Mouse (Mus musculus) regulatory T cell (primary cell): Measurements from ENCODE around the gene Cmtm8.

ENCODE experiments used
- in situ Hi-C: fragments of 300-600 bp; cut with MboI, MseI; formaldehyde crosslinking; loops from one replicate; pipeline ENCODE4 v1.15.1; 2025; ENCODE audit warnings: high pct_unique_total_duplicates

Gene Cmtm8

DNA sequence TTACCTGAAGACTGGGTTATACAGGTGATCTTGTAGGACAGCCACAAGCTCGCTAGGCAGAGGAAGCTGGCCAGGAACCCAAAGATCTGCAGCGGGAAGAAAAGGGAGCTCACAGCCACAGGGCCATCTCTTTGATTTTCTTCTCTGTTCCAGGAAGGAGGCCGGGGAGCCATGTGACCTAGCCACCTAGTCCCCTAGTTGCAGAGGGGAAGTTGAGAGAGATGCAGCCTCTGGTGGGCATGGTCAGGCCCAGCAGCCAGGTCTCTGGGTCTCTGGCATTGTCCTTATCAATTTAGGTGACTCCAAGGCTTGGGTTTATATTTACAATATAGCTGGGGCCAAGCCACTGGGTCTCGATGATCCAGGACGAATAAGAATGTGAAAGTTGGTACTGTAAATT lies 85.2 kb downstream of the Cmtm8 start:
- in situ Hi-C loops, result loop anchor here (25.0 kb wide), 3 partner anchors 854 to 1604 kb away; no protein-coding TSS in a partner anchor

DNA sequence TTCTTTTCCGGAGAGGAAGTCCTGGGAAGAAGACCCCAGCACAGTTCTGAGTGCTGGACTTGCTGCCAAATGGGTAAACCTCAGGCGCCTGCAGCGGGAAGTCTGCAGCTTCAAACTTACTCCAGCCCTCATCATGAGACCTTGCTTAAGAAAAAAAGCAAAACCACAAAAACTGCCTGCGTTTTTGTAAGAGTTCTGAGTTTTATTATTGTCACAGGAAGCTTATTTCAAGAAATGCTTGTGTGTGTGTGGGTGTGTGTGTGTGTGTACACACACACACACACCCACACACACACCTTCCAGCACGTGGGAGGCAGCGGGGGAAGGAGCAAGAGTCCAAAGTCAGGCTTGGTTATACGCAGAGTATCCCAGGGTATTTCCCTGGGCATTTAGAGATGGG lies 85.7 kb downstream of the Cmtm8 start:
- in situ Hi-C loops, result loop anchor here (25.0 kb wide), 3 partner anchors 854 to 1604 kb away; no protein-coding TSS in a partner anchor

DNA sequence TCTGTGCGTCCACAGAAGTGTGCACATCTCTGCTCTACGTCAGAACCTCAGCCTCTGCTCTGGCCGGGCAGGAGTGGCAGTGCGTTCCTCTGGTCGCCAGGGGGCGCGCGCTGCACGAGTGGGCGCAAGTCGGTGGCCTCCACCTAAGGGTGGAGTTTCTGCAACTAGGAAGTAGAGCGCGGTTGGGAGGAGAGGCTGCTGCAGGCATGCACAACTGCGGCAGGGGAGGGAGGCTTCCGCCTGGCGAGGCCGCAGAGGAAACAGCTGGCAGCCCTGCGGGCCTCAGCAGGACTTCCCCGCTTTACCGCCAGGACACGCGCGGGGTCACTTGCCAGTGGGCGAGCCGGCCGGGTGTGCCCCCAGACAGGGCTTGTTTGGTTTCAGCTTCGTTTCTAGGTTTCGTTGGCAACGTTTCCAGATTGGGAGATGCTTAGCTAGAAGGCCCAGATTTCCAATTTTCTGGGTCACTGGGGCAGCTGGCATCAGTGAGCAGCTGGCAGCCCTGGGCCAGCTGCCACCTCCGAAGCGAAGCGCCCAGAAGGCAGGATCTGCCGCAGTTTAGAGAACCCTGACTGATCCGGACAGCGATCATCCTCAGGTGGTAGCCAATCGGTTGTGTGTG lies 91.0 kb downstream of the Cmtm8 start:
- in situ Hi-C loops, result loop anchor here (25.0 kb wide), 3 partner anchors 859 to 1609 kb away; no protein-coding TSS in a partner anchor

DNA sequence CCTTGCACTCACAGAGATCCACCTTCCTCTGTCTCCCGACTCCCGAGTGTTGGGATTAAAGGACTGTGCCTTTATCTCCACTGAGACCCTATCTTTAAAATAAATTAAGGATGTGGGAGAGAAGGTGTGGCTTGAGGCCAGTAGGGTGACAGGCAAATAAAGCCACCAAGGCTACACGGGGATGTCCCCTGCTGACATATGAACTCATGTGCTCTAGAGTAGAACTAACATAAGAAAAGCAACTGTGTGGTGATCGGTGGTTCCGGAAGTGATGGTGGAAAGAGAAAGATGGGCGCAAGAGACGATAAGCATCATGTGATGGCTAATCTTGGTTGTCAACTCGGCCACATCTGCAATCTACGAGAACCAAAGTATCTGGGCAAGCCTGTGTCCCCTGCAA lies 91.6 kb downstream of the Cmtm8 start:
- in situ Hi-C loops, result loop anchor here (25.0 kb wide), 3 partner anchors 860 to 1610 kb away; no protein-coding TSS in a partner anchor

DNA sequence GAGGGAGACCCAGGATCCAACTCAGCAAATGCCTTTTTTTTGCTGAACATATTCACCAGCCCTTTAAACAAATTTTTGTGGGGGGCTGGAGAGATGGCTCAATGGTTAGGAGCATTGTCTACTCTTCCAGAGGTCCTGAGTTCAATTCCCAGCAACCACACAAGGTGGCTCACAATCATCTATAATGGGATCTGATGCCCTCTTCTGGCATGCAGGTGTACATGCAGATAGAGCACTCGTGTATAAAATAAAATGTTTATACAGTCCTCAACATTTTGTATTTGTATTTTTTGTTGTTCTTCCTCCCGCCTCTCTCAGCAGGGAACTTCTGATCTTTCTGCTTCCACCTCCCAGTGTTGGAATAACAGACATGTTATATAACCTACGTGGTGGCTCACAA lies 92.4 kb downstream of the Cmtm8 start:
- in situ Hi-C loops, result loop anchor here (25.0 kb wide), 3 partner anchors 861 to 1611 kb away; no protein-coding TSS in a partner anchor

DNA sequence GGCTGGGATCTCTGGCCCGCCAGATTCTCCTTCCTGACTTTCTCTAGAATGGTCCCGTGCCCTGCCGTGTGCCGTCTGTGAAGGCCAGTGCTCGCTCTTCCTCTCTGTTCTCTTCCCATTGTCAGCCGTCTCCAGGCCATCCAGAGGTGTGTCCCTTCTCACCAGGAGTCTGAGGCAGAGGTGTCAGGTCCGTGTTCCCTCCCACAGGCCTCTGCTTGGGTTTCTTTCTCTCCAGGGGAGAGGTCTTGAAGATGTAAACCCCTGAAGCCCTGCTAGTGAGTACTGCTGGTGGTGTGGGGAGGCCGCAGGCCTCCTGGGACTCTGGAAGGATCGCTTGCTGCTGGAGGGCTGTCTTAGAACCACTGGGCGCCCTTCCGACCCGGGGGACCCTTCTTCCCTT lies 96.5 kb downstream of the Cmtm8 start:
- in situ Hi-C loops, result no loop called here

DNA sequence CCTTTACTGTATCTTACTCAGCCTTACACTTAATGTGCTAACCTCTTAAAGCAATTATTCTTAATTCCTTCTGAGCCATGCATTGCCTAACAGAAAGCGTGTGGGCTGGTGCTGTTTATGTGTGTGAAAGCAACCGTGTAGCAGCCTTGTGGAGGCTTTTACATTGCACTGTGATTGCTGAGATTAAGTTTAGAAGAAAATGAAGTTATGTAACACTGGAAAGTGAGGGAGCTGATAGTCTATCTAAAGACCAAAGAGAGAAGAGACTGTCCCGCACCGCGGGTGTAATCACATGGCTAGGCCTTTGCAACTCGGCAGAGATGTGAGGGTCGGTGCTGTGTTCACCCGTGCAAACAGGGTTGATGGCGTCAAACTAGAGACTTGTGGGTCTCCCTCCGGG lies 96.9 kb downstream of the Cmtm8 start:
- in situ Hi-C loops, result no loop called here

DNA sequence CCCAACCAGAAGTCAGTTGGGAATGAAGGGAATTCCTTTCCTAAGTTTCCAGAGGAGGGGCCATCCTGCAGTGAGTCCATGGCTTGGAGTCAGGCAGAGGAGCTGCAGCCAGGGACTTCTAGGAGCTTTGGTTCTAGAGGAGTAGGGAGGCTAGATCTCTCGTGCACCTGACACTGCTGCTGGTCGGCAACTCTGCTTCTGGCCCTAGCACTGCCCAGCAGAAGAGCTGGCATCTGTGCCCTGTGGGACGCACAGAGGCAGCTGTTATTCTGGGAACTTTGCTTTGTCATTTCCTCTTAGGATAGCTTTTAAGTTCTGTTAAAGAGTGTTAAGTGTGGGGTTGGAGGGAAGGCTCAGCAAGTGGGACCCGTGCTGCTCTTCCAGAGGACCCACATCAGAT lies 98.3 kb downstream of the Cmtm8 start:
- in situ Hi-C loops, result no loop called here

DNA sequence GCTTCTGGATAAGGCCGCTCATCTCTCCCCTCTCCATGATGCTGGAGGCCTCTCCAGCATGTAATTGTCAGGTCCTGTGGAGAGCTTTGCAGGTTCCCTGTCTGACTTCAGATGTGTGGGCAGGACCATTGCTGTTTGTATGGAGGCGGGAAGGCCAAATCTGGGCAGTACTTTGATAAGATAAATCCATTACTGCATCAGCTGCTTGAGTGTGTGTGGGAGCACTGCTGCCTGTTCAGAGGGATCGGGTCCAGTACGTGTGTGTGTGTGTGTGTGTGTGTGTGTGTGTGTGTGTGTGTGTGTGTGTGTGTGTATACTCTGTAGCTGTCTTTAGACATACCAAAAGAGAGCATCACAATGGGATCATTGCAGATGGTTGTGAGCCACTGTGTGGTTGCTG lies 98.8 kb downstream of the Cmtm8 start:
- in situ Hi-C loops, result no loop called here

DNA sequence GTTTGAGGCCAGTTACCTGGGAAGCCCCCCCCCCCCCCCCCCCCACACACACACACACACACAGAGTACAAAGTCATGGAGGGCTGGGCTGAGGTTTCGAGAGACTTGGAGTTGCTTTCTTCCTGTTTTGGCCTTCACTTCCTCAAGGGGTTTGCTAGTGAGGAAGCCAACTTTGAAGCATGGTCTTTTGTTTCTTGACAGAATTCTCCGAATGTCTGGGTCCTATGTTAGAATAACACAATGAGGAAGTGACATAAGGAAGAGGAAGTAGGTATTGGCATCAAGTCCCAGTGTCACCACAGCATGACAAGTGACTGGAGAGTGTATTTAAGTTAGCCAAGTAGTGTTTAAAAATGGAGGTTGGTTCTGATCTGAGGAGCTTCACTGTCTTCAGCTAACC lies 101.2 kb downstream of the Cmtm8 start:
- in situ Hi-C loops, result no loop called here

DNA sequence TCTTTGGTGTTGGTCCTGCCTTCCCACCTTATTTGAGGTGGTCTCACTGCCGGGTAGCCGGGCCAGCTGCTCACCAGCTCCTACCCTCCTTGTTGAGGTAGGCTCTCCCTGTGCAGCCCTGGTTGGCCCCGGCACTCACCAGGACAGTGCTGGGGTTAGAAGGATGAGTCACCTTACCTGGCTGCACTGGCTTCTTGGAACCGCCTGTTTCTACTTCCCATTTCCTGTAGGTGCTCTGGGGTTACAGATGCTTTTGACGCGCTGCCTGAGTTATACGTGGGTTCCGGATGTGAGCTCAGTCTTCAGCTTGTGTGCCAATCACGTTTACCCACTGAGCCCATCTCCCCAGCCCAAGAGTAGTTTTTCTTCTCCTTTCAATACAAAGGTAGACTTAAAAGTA lies 103.6 kb downstream of the Cmtm8 start:
- in situ Hi-C loops, result no loop called here
